Comparison of ENCODE assay signal across 12 mouse cellular contexts in the genomic region with DNA sequence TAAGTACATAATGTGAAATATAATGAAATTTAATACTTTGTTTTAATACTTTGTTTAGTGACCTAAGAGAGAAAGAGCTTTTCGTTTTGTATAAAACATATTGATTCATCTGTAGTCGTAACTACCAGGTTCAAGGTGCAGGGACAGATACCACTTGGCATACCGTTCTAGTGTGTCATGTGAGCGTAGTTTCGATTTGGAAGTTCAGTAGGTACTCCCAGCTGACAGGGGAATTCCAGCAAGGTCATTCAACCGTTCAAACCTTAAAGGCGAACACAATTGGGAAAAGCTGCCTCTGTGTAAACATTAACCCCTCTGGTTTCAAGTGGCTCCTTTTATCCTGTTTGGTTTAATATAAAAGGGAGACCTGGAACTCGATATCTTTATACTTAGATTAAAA. TPM values are rescaled to one million over a fixed set of nuclear protein-coding genes. Genes with fewer than 3 reads are reported as not detected.
DNase-seq lines count a peak whose midpoint lies in the region; ATAC-seq and TF ChIP-seq lines count a peak whose summit lies in the region.
"Had no signal": no experiment of that assay in that cellular context is flagged by ENCODE, and none has a peak within 500 bp of the region (broad histone marks: within the 10 kb centered on the region; RNA-seq: fewer than 3 reads in every experiment).

No protein-coding gene starts in this region.

- intact Hi-C loops in heart, postnatal 14 days (cut with DNase I), result loop anchor here (5.0 kb wide), 1 partner anchor 331 kb away; no protein-coding TSS in a partner anchor

- peak; percentile 88 for ATAC-seq in liver, embryonic 16.5 days (ENCODE audit: low read depth)
- no peak for ATAC-seq in megakaryocyte-erythroid progenitor cell, adult 5-6 weeks (replicated peaks; ENCODE audit: low FRiP score, low TSS enrichment, poor library complexity, severe bottlenecking)
- ATAC-seq: activated CD4-positive, CD25-positive, alpha-beta regulatory T cell, adult 4 months had no signal

- H3K4me2 ChIP-seq in liver, embryonic 16.5 days (ENCODE audit: low read depth, low read length), result no peak overlapping the region

- no peaks in the 10 kb centered on the region for H3K36me3 ChIP-seq in kidney, adult 2 months (ENCODE audit: control insufficient read depth, insufficient read depth, low read length)
- no peaks in the 10 kb centered on the region for H3K36me3 ChIP-seq in liver, embryonic 16.5 days (ENCODE audit: control insufficient read depth, insufficient read depth)

- no peaks in the 10 kb centered on the region for H3K27me3 ChIP-seq in kidney, adult 2 months (replicated peaks; ENCODE audit: control insufficient read depth, insufficient read depth, low read length)
- no peaks in the 10 kb centered on the region for H3K27me3 ChIP-seq in liver, embryonic 16.5 days (ENCODE audit: control insufficient read depth, insufficient read depth, low read depth, low read length)

- no peaks in the 10 kb centered on the region for H3K9me3 ChIP-seq in liver, embryonic 16.5 days (replicated peaks; ENCODE audit: control insufficient read depth, low read length)

- no peak overlapping the region for H3K9ac ChIP-seq in liver, embryonic 16.5 days (ENCODE audit: low read depth, low read length)

- H3K27ac ChIP-seq in kidney, adult 2 months (ENCODE audit: insufficient read depth, low read depth, low read length), result peak overlapping the region; percentile 62; the same call in 1 of the 2 replicates
- H3K27ac ChIP-seq in liver, embryonic 16.5 days (ENCODE audit: low read length), result no peak overlapping the region

- H3K4me3 ChIP-seq in kidney, adult 2 months (ENCODE audit: insufficient read depth, low read depth, low read length), result no peak overlapping the region
- H3K4me3 ChIP-seq in liver, embryonic 16.5 days (ENCODE audit: low read depth, low read length), result no peak overlapping the region

- H3K4me1 ChIP-seq in kidney, adult 2 months (ENCODE audit: control insufficient read depth, insufficient read depth, low read length), result peaks cover 8% of the 10 kb centered on the region
- peaks cover 8% of the 10 kb centered on the region for H3K4me1 ChIP-seq in liver, embryonic 16.5 days (ENCODE audit: control insufficient read depth, low read depth, low read length)

- 13% methylated on average over 8 of the region's 8 CpGs for WGBS in kidney, adult 2 months
- 63% methylated on average over 8 of the region's 8 CpGs for WGBS in liver, embryonic 16.5 days (ENCODE audit: insufficient replicate concordance)

- peak; percentile 48 for DNase-seq in heart, adult 8-10 months (ENCODE audit: low spot score)
- no peak for DNase-seq in heart, postnatal 14 days
- DNase-seq in adrenal gland, postnatal 10 days, result peak; percentile 47
- peak; percentile 94 for DNase-seq in kidney, adult 2 months
- DNase-seq in cerebellum, adult 9-11 months, result no peak
- DNase-seq in urinary bladder, adult 18-20 months (ENCODE audit: low spot score in 2 of 2), result no peak
- DNase-seq: gastrocnemius, postnatal 10 days; right cerebral cortex, postnatal 14 days; thymus, postnatal 14 days had no signal

- TF ChIP-seq CTCF in kidney, adult 2 months (conservative IDR thresholded peaks at IDR 0.05; ENCODE audit: insufficient read depth, insufficient read length, low read depth, low read length), result no peak

- no peak for TF ChIP-seq POLR2A in kidney, adult 2 months (IDR thresholded peaks at IDR 0.05; ENCODE audit: low read depth, low read length)

RNA-seq across cellular contexts. Expression of a gene that starts 24.5 kb away (rescaled TPM):
- total RNA-seq in heart, adult 8-10 months (2022), result 1 to 10 TPM in 1 of 4 experiments, under 1 TPM in 3; 0.78 to 1.5 (median 0.84) TPM
- total RNA-seq in heart, postnatal 14 days (2021), result 1 to 10 TPM in 1 of 2 experiments, under 1 TPM in 1; 0.98 to 1.0 TPM
- 1 to 10 TPM; 1.6 to 1.7 TPM for total RNA-seq in adrenal gland, postnatal 10 days (2021)
- polyA plus RNA-seq in kidney, adult 2 months (2012; rRNA removed), result 4.6 and 4.8 TPM in 2 replicates
- polyA plus RNA-seq in liver, embryonic 16.5 days (2015; fragmentation: Nextera tagmentation; extraction: Ambion mirVana), result 0.68 and 0.72 TPM in 2 replicates
- 0.67 and 1.5 TPM in 2 replicates for total RNA-seq in megakaryocyte-erythroid progenitor cell, adult 5-6 weeks (2014; fragmentation: Nextera tagmentation)
- 0.14 and 0.15 TPM in 2 replicates for total RNA-seq in megakaryocyte-erythroid progenitor cell, adult 5-6 weeks (2017)

RNA-seq across cellular contexts. Expression of a gene that starts 31.0 kb away (rescaled TPM):
- 10 to 100 TPM; 10.8 to 17.3 (median 14.3) TPM for total RNA-seq in heart, adult 8-10 months (2022)
- total RNA-seq in heart, postnatal 14 days (2021), result 10 to 100 TPM in 1 of 2 experiments, 1 to 10 TPM in 1; 8.9 to 14.3 TPM
- 100 to 1,000 TPM in 1 of 2 experiments, 10 to 100 TPM in 1; 89.8 to 136 TPM for total RNA-seq in adrenal gland, postnatal 10 days (2021)
- polyA plus RNA-seq in kidney, adult 2 months (2012; rRNA removed), result 224 and 248 TPM in 2 replicates
- 12.5 and 14.6 TPM in 2 replicates for polyA plus RNA-seq in liver, embryonic 16.5 days (2015; fragmentation: Nextera tagmentation; extraction: Ambion mirVana)
- 5.6 and 5.8 TPM in 2 replicates for total RNA-seq in megakaryocyte-erythroid progenitor cell, adult 5-6 weeks (2014; fragmentation: Nextera tagmentation)
- total RNA-seq in megakaryocyte-erythroid progenitor cell, adult 5-6 weeks (2017), result 6.1 and 8.7 TPM in 2 replicates

Comparison
In these comparisons a context has a peak if more than half of its experiments do, and no peak if none do; other contexts are left out.
1. DNase-seq: peak in heart, adult 8-10 months (single experiment), adrenal gland, postnatal 10 days (single experiment) and kidney, adult 2 months (single experiment); none in heart, postnatal 14 days (0 of 2), cerebellum, adult 9-11 months (single experiment) and urinary bladder, adult 18-20 months (0 of 2).
2. RNA of a gene that starts 31.0 kb away (total RNA-seq): 89.8 to 136 TPM in adrenal gland, postnatal 10 days; 10.8 to 17.3 TPM in heart, adult 8-10 months, 8.9 to 14.3 TPM in heart, postnatal 14 days and 5.6 to 8.7 TPM in megakaryocyte-erythroid progenitor cell, adult 5-6 weeks; every median in the first group is over 4 times any median in the second.